Mouse (Mus musculus) kidney, adult 2 months (tissue): ENCODE data around the gene Arhgef38. TPM values are rescaled to one million over a fixed set of nuclear protein-coding genes. Genes with fewer than 3 reads are reported as not detected.

Source experiments
- DNase-seq: peaks from one replicate; pipeline ENCODE4 v3.0.0; 2021
- H3K27ac ChIP-seq: fragments of 200-500 bp; 2 replicates; pipeline ENCODE4 v1.5.1; 2012; ENCODE audit warnings: low read depth, low read length, control low read depth, inconsistent platforms; ENCODE audit not compliant: insufficient read depth
- H3K27me3 ChIP-seq: fragments of 200-500 bp; replicated peaks from 2 replicates; pipeline ENCODE4 v1.6.1; 2012; ENCODE audit warnings: mild to moderate bottlenecking, moderate library complexity, low read length, inconsistent platforms; ENCODE audit not compliant: control insufficient read depth, insufficient read depth
- H3K36me3 ChIP-seq: fragments of 200-500 bp; 2 replicates; pipeline ENCODE4 v1.6.1; 2012; ENCODE audit warnings: mild to moderate bottlenecking, moderate library complexity, low read length, inconsistent platforms; ENCODE audit not compliant: control insufficient read depth, insufficient read depth
- H3K4me1 ChIP-seq: fragments of 200-500 bp; 2 replicates; pipeline ENCODE4 v1.6.1; 2011; ENCODE audit warnings: low read length; ENCODE audit not compliant: control insufficient read depth, insufficient read depth
- H3K4me3 ChIP-seq: fragments of 200-500 bp; 2 replicates; pipeline ENCODE4 v1.5.1; 2011; ENCODE audit warnings: mild to moderate bottlenecking, low read depth, low read length, control low read depth; ENCODE audit not compliant: insufficient read depth
- CTCF ChIP-seq: fragments of 200-500 bp; conservative IDR thresholded peaks from 2 replicates; pipeline ENCODE4 v1.5.1; 2011; ENCODE audit warnings: low read depth, mild to moderate bottlenecking, control low read depth, low read length, moderate library complexity, mixed read lengths; ENCODE audit not compliant: insufficient read depth, insufficient read length
- POLR2A ChIP-seq: fragments of 200-500 bp; IDR thresholded peaks from one replicate; pipeline ENCODE4 v1.6.1; 2011; ENCODE audit warnings: low read depth, low read length, control low read depth
- WGBS: fragments of 180-500 bp; shearing (Covaris S2); methylation state at CpG from one replicate; pipeline ENCODE4 v1.1.7; 2018; 5-methylcytosine and 5-hydroxymethylcytosine counted together
- polyA plus RNA-seq: library from polyadenylated mRNA; depleted of rRNA; stranded (reverse); fragments of >200 nt; gene quantifications from 2 replicates; pipeline ENCODE4 v1.2.3, GENCODE M21; 2012; rRNA removed

Arhgef38 gene
- polyA plus RNA-seq, 1 experiment: 1.7 TPM

DNA sequence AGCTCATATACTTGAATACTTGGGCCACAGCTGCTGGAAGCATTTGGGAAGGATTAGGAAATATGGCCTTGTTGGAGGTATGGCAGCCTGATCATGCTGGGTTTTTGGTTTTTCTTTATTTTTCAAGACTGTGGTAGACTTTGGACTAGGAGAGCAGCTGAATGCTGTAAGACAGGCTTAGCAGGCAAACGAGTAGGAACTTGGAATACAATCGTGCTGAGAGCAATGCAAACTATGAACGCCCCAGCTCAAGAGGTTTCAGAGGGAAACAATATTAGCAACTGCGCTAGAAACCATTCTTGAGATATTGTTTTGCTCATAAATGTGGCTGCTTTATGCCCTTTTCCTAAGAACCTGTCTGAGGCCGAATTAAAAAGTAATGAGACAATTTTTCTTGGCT, 152.0 kb downstream of the Arhgef38 start:
- Histone ChIP-seq H3K4me1 (no peaks in the 10 kb centered on the region), H3K27ac (no peak overlapping the region), H3K36me3 (no peaks in the 10 kb centered on the region), H3K27me3 (no peaks in the 10 kb centered on the region), H3K4me3 (no peak overlapping the region)
- WGBS: 89% methylated on average over 5 of the region's 5 CpGs
- no peak for TF ChIP-seq POLR2A
- no peak for TF ChIP-seq CTCF
- no peak for DNase-seq

GRCm38 (mm10) chr3:133075560-133075959, 159.2 kb downstream of the Arhgef38 start:
- WGBS: 89% methylated on average over 10 of the region's 10 CpGs
- DNase-seq: no peak
- no peak overlapping the region for H3K27ac ChIP-seq
- TF ChIP-seq POLR2A (no peak), CTCF (no peak)
- H3K36me3 ChIP-seq: no peaks in the 10 kb centered on the region
- no peaks in the 10 kb centered on the region for H3K27me3 ChIP-seq
- H3K4me1 ChIP-seq: no peaks in the 10 kb centered on the region
- no peak overlapping the region for H3K4me3 ChIP-seq

Other genes starting within 250 kb of the Arhgef38 start
- gene Ints12, start 143.1 kb downstream of the Arhgef38 start, polyA plus RNA-seq: 6.8 and 8.4 TPM in 2 replicates
- gene Gstcd, start 142.9 kb downstream of the Arhgef38 start, polyA plus RNA-seq: 2.6 and 2.9 TPM in 2 replicates
- 200 and 241 TPM in 2 replicates for gene Ppa2, start 75.2 kb upstream of the Arhgef38 start, polyA plus RNA-seq